Mouse (Mus musculus): ENCODE measurements around the gene Krt26. TPM values are rescaled to one million over a fixed set of nuclear protein-coding genes. Genes with fewer than 3 reads are reported as not detected.

Gene Krt26
- polyA plus RNA-seq (2012; rRNA removed) = 0.05 and 0.12 TPM in 2 replicates

DNA sequence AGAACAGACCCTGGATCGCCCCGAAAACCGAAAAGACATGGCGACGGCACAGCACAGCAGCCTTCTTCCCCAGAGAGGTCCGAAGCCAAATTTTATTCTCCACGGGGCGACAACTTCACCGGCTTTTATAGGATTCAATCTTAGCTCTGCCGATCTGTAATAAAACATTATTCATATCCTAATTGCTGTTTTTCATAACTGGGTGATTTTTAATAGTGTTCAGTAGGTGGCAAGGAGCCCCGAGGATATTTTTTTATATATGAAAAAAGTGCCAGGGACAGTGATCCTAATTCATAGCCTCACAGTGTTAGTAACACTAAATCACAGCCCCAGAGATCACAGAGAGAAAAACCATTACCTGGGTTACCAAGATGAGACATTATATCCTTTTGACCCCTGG, at the start of gene Krt26:
TSS of gene Krt26 (minus strand) at position 101 of the 400 bp plus-strand sequence.
- TF ChIP-seq CTCF (IDR thresholded peaks at IDR 0.05; ENCODE audit: control insufficient read depth, insufficient read depth, insufficient replicate concordance, low read depth, low read length) = no peak
- no peak for TF ChIP-seq POLR2A (IDR thresholded peaks at IDR 0.05; ENCODE audit: control insufficient read depth, low read depth, low read length)
- no peak within 1 kb of the TSS for H3K27ac ChIP-seq (ENCODE audit: control insufficient read depth, insufficient read depth, low read depth, low read length)
- H3K27me3 ChIP-seq (ENCODE audit: control insufficient read depth, insufficient read depth, low read length) = no peaks in the 10 kb centered on the region
- H3K4me1 ChIP-seq (ENCODE audit: control insufficient read depth, insufficient read depth, low read length) = peaks cover 6% of the 10 kb centered on the region
- no peaks in the 10 kb centered on the region for H3K36me3 ChIP-seq (ENCODE audit: control insufficient read depth, insufficient read depth, low read length)
- H3K4me3 ChIP-seq (ENCODE audit: control insufficient read depth, low read depth, low read length) = peak within 1 kb of the TSS; percentile 24

DNA sequence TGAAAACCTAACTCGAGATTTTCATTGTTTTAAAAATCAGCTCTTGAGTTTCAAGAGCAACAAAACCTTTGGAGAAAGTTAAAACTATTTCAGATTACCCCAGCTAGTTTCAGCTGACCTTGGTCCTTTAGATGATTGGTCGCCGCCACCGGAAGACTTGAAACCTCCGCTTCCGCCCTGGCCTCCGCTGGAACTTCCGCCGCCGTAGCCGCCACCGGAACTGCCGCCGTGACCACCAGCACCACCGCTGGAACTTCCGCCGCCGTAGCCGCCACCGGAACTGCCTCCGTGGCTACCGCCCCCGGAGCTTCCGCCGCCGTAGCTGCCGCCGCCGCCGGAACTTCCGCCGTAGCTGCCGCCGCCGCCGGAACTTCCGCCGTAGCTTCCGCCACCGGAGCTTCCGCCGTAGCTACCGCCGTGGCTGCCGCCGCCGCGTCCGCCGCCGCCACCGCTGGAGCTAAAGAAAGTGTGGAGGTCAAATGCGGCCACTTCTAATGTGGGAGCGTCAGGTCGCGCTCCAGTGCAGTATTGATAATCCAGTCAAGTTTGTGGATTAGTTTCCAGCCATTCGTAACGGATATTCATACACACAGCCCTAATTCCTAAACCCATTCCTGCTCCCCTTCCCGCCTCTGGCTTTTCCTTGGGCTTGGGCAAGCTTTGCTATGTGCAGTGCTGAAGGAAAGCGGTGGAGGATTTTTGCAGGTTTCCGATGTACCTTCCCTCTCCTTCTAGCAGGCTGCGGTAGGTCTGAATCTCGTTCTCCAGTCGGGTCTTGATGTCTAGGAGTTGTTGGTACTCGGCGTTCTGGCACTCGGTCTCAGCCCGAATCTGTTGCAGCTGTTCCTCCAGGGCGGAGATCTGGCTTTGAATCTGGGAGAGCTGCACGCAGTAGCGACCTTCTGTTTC, 48.3 kb upstream of the Krt26 start:
- Histone ChIP-seq H3K27me3 (ENCODE audit: control insufficient read depth, insufficient read depth, low read length) (no peaks in the 10 kb centered on the region), H3K27ac (ENCODE audit: control insufficient read depth, insufficient read depth, low read depth, low read length) (peak overlapping the region; percentile 96), H3K4me1 (ENCODE audit: control insufficient read depth, insufficient read depth, low read length) (no peaks in the 10 kb centered on the region; the same call in 1 of the 2 replicates), H3K4me3 (ENCODE audit: control insufficient read depth, low read depth, low read length) (peak overlapping the region; percentile 94), H3K36me3 (ENCODE audit: control insufficient read depth, insufficient read depth, low read length) (no peaks in the 10 kb centered on the region)
- TF ChIP-seq POLR2A (IDR thresholded peaks at IDR 0.05; ENCODE audit: control insufficient read depth, low read depth, low read length) (peak; percentile 80), CTCF (IDR thresholded peaks at IDR 0.05; ENCODE audit: control insufficient read depth, insufficient read depth, insufficient replicate concordance, low read depth, low read length) (no peak)

DNA sequence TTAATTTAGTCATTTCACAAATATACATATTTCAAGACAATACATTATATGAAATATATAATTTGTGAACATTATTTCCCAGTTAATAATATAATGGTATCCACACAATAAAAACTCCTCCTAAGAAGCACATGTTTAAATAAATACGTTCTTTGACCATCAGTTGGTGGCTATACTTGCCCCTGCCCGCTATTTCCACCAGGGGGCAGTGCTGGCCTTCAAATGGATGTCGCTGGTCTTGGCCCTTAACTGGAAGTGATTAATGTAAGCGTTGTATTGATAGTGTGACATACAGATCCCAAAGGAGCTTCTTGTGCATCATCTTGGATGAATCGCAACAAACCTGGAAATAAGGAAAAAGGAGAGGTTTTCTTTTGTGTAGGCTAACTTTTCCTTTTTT, 41.8 kb upstream of the Krt26 start:
- Histone ChIP-seq H3K36me3 (ENCODE audit: control insufficient read depth, insufficient read depth, low read length) (no peaks in the 10 kb centered on the region), H3K27ac (ENCODE audit: control insufficient read depth, insufficient read depth, low read depth, low read length) (no peak overlapping the region), H3K4me3 (ENCODE audit: control insufficient read depth, low read depth, low read length) (no peak overlapping the region), H3K4me1 (ENCODE audit: control insufficient read depth, insufficient read depth, low read length) (peaks cover 2% of the 10 kb centered on the region), H3K27me3 (ENCODE audit: control insufficient read depth, insufficient read depth, low read length) (no peaks in the 10 kb centered on the region)
- TF ChIP-seq POLR2A (IDR thresholded peaks at IDR 0.05; ENCODE audit: control insufficient read depth, low read depth, low read length) = no peak
- TF ChIP-seq CTCF (IDR thresholded peaks at IDR 0.05; ENCODE audit: control insufficient read depth, insufficient read depth, insufficient replicate concordance, low read depth, low read length) = peak; percentile 83; the same call in 1 of the 2 replicates

DNA sequence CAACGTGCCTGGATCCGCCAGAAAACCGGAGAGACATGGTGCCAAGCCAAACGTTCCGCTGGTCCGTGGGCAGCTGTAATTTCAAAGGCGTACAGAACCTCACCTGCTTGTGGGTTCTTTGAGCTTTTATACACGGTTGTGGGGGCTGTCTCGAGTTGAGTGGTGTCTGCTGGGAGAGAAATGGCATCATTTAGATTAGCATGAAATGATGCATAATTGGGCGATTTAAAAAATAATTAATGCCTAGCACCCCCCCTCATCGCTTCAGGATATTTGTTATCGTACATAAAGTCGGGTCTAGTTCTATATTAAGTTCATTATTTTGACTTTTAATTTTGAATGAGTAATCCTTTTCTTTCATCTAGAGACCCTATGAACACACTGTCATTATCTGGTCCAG, 37.0 kb upstream of the Krt26 start, which contains the start of gene Krt28:
TSS of gene Krt28 (minus strand) at position 101 of the 400 bp plus-strand sequence.
- Histone ChIP-seq H3K36me3 (ENCODE audit: control insufficient read depth, insufficient read depth, low read length) (no peaks in the 10 kb centered on the region), H3K27ac (ENCODE audit: control insufficient read depth, insufficient read depth, low read depth, low read length) (no peak within 1 kb of the TSS), H3K4me3 (ENCODE audit: control insufficient read depth, low read depth, low read length) (peak within 1 kb of the TSS; percentile 1; the same call in 1 of the 2 replicates), H3K27me3 (ENCODE audit: control insufficient read depth, insufficient read depth, low read length) (no peaks in the 10 kb centered on the region), H3K4me1 (ENCODE audit: control insufficient read depth, insufficient read depth, low read length) (peaks cover 15% of the 10 kb centered on the region)
- TF ChIP-seq CTCF (IDR thresholded peaks at IDR 0.05; ENCODE audit: control insufficient read depth, insufficient read depth, insufficient replicate concordance, low read depth, low read length) = no peak

- Histone ChIP-seq H3K27ac (ENCODE audit: control insufficient read depth, insufficient read depth, low read depth, low read length) (0 out of 2 replicates have a peak overlapping the region, but pooled peaks have one; percentile 42), H3K27me3 (ENCODE audit: control insufficient read depth, insufficient read depth, low read length) (no peaks in the 10 kb centered on the region), H3K36me3 (ENCODE audit: control insufficient read depth, insufficient read depth, low read length) (no peaks in the 10 kb centered on the region), H3K4me1 (ENCODE audit: control insufficient read depth, insufficient read depth, low read length) (peaks cover 16% of the 10 kb centered on the region), H3K4me3 (ENCODE audit: control insufficient read depth, low read depth, low read length) (peak overlapping the region; percentile 5)
- TF ChIP-seq CTCF (IDR thresholded peaks at IDR 0.05; ENCODE audit: control insufficient read depth, insufficient read depth, insufficient replicate concordance, low read depth, low read length) (no peak), POLR2A (IDR thresholded peaks at IDR 0.05; ENCODE audit: control insufficient read depth, low read depth, low read length) (no peak)
These were observed 32.2 kb upstream of the Krt26 start for GRCm38 (mm10) chr11:99369853-99370451.

GRCm38 (mm10) chr11:99369229-99369628, 31.5 kb upstream of the Krt26 start:
- no peak overlapping the region for H3K4me3 ChIP-seq (ENCODE audit: control insufficient read depth, low read depth, low read length)
- H3K36me3 ChIP-seq (ENCODE audit: control insufficient read depth, insufficient read depth, low read length) = no peaks in the 10 kb centered on the region
- peaks cover 12% of the 10 kb centered on the region for H3K4me1 ChIP-seq (ENCODE audit: control insufficient read depth, insufficient read depth, low read length)
- TF ChIP-seq POLR2A (IDR thresholded peaks at IDR 0.05; ENCODE audit: control insufficient read depth, low read depth, low read length) (no peak), CTCF (IDR thresholded peaks at IDR 0.05; ENCODE audit: control insufficient read depth, insufficient read depth, insufficient replicate concordance, low read depth, low read length) (peak; percentile 8; the same call in 1 of the 2 replicates)
- no peaks in the 10 kb centered on the region for H3K27me3 ChIP-seq (ENCODE audit: control insufficient read depth, insufficient read depth, low read length)
- no peak overlapping the region for H3K27ac ChIP-seq (ENCODE audit: control insufficient read depth, insufficient read depth, low read depth, low read length)

GRCm38 (mm10) chr11:99366791-99367190, 29.0 kb upstream of the Krt26 start:
- TF ChIP-seq POLR2A (IDR thresholded peaks at IDR 0.05; ENCODE audit: control insufficient read depth, low read depth, low read length) (no peak), CTCF (IDR thresholded peaks at IDR 0.05; ENCODE audit: control insufficient read depth, insufficient read depth, insufficient replicate concordance, low read depth, low read length) (no peak)
- no peak overlapping the region for H3K4me3 ChIP-seq (ENCODE audit: control insufficient read depth, low read depth, low read length)
- H3K36me3 ChIP-seq (ENCODE audit: control insufficient read depth, insufficient read depth, low read length) = no peaks in the 10 kb centered on the region
- no peaks in the 10 kb centered on the region for H3K27me3 ChIP-seq (ENCODE audit: control insufficient read depth, insufficient read depth, low read length)
- H3K4me1 ChIP-seq (ENCODE audit: control insufficient read depth, insufficient read depth, low read length) = peaks cover 14% of the 10 kb centered on the region
- H3K27ac ChIP-seq (ENCODE audit: control insufficient read depth, insufficient read depth, low read depth, low read length) = no peak overlapping the region
